Mouse (Mus musculus) megakaryocyte, adult 5-6 weeks (primary cell): ENCODE measurements around the gene Kcnk18. TPM values are rescaled to one million over a fixed set of nuclear protein-coding genes. Genes with fewer than 3 reads are reported as not detected.

Source experiments
- ATAC-seq: 2 replicates; pipeline ENCODE4 v1.8.0; 2016; ENCODE audit warnings: mild to moderate bottlenecking, inconsistent platforms; ENCODE audit not compliant: poor library complexity, severe bottlenecking
- total RNA-seq, 2 experiments: library from RNA; stranded (forward) in 1 of 2; stranded (reverse) in 1 of 2; fragments of 153-499, 151-499 nt in 1 of 2; fragments of 221-1000, 200-1000 nt in 1 of 2; gene quantifications; 2 replicates each; pipeline versions ENCODE4 v1.2.3 to v1.2.4; 2015 to 2017

Kcnk18 gene
- total RNA-seq, 2 experiments from 2014 or later = not detected

DNA sequence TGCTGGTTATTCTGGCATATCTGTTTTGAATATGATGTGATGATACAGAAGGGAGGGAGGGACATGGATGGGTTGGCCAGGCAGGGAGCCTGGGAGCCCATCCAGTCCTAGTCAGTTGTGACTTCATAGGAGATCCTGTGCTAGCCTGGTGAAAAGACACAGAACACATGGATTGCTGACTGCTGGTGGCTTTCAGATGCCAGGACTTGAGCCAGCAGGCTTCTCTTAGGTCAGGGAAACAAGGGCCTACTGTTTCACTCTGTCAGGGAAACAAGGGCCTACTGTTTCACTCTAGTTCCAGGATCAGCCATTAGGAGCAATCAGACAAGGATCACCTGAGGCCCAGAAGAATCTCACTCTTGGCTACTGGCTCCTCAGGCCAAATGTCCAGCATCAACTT, 61.8 kb downstream of the Kcnk18 start:
- no peak for ATAC-seq

DNA sequence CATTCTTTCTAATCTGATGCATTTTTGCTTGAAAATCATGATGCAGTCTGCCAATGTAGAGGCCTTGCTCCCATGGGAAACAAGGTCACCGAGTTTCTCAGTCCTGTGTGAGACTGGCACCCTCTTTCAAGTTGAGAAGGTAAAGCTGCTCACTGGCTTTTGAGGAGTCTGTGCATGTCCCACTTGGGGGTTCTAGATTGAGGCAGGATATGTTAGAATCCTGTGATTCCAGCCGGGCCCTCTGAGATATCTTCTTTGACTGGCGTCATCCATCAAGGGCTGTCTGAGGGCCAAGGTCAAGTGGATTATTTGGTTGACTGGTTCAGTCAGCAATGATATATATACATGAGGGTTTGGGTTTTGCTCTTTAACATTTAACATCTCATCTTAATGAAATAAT, 63.0 kb downstream of the Kcnk18 start:
- no peak for ATAC-seq

Other genes starting within 250 kb of the Kcnk18 start
- gene Shtn1, start 143.1 kb upstream of the Kcnk18 start, total RNA-seq (2015) = 5.9 and 6.4 TPM in 2 replicates
- 6.9 and 8.1 TPM in 2 replicates for gene Shtn1, start 143.1 kb upstream of the Kcnk18 start, total RNA-seq (2017)
- not detected in 2 replicates for gene Vax1, start 49.2 kb upstream of the Kcnk18 start, total RNA-seq (2015)
- not detected in 2 replicates for gene Vax1, start 49.2 kb upstream of the Kcnk18 start, total RNA-seq (2017)
- gene Slc18a2, start 41.7 kb downstream of the Kcnk18 start, total RNA-seq (2015) = 4.8 and 6.4 TPM in 2 replicates
- 2.2 and 2.5 TPM in 2 replicates for gene Slc18a2, start 41.7 kb downstream of the Kcnk18 start, total RNA-seq (2017)
- 585 and 699 TPM in 2 replicates for gene Rps12-ps3, start 103.1 kb downstream of the Kcnk18 start, total RNA-seq (2015)
- 550 and 766 TPM in 2 replicates for gene Rps12-ps3, start 103.1 kb downstream of the Kcnk18 start, total RNA-seq (2017)
- gene Pdzd8, start 126.6 kb downstream of the Kcnk18 start, total RNA-seq (2015) = 53.5 and 57.7 TPM in 2 replicates
- 48.7 and 58.5 TPM in 2 replicates for gene Pdzd8, start 126.6 kb downstream of the Kcnk18 start, total RNA-seq (2017)
- gene Emx2, start 239.2 kb downstream of the Kcnk18 start, total RNA-seq (2015) = not detected in 2 replicates
- gene Emx2, start 239.2 kb downstream of the Kcnk18 start, total RNA-seq (2017) = not detected in 2 replicates